Mouse (Mus musculus) liver, embryonic 15.5 days (tissue): Measurements from ENCODE around the gene Mmp17. TPM values are rescaled to one million over a fixed set of nuclear protein-coding genes. Genes with fewer than 3 reads are reported as not detected.
A peak's percentile ranks its signal among the peaks of the same experiment; 100 is the strongest.

ENCODE experiments used
- ATAC-seq: fragments of 200-750 bp; cut with Nextera tagmentation; 2 replicates; pipeline ENCODE4 v1.8.0; 2017; ENCODE audit warnings: moderate number of reproducible peaks, mild to moderate bottlenecking, moderate library complexity; ENCODE audit not compliant: insufficient read depth
- H3K27ac ChIP-seq: fragments of 300-500 bp; sonication (generic); replicated peaks from 2 replicates; pipeline ENCODE4 v1.5.1; 2015; ENCODE audit warnings: mild to moderate bottlenecking, inconsistent platforms
- H3K27me3 ChIP-seq: fragments of 300-500 bp; sonication (generic); 2 replicates; pipeline ENCODE4 v1.6.1; 2015; ENCODE audit warnings: mild to moderate bottlenecking, inconsistent platforms
- H3K36me3 ChIP-seq: fragments of 300-500 bp; sonication (generic); replicated peaks from 2 replicates; pipeline ENCODE4 v1.6.1; 2015; ENCODE audit warnings: moderate library complexity, mild to moderate bottlenecking, inconsistent platforms
- H3K4me1 ChIP-seq: fragments of 300-500 bp; sonication (generic); replicated peaks from 2 replicates; pipeline ENCODE4 v1.6.1; 2015; ENCODE audit warnings: inconsistent platforms
- H3K4me2 ChIP-seq: fragments of 300-500 bp; sonication (generic); 2 replicates; pipeline ENCODE4 v1.6.1; 2015; ENCODE audit warnings: moderate library complexity, mild to moderate bottlenecking, inconsistent platforms
- H3K4me3 ChIP-seq: fragments of 300-500 bp; sonication (generic); replicated peaks from 2 replicates; pipeline ENCODE4 v1.5.1; 2015; ENCODE audit warnings: mild to moderate bottlenecking, inconsistent platforms
- H3K9ac ChIP-seq: fragments of 300-500 bp; sonication (generic); 2 replicates; pipeline ENCODE4 v1.6.1; 2015; ENCODE audit warnings: moderate library complexity, mild to moderate bottlenecking, inconsistent platforms
- H3K9me3 ChIP-seq: fragments of 300-500 bp; sonication (generic); replicated peaks from 2 replicates; pipeline ENCODE4 v1.6.1; 2016; ENCODE audit warnings: inconsistent platforms
- WGBS: fragments of 180-500 bp; shearing (Covaris S2); methylation state at CpG from one replicate; pipeline ENCODE4 v1.1.7; 2015; ENCODE audit warnings: mixed read lengths; ENCODE audit not compliant: insufficient replicate concordance; 5-methylcytosine and 5-hydroxymethylcytosine counted together
- polyA plus RNA-seq: library from polyadenylated mRNA; unstranded; fragments of >200 nt; fragmentation: Nextera tagmentation; extraction: Ambion mirVana; gene quantifications from 2 replicates; pipeline ENCODE4 v1.2.1, GENCODE M21; 2015

Gene Mmp17
- polyA plus RNA-seq: 0.21 and 0.25 TPM in 2 replicates

DNA sequence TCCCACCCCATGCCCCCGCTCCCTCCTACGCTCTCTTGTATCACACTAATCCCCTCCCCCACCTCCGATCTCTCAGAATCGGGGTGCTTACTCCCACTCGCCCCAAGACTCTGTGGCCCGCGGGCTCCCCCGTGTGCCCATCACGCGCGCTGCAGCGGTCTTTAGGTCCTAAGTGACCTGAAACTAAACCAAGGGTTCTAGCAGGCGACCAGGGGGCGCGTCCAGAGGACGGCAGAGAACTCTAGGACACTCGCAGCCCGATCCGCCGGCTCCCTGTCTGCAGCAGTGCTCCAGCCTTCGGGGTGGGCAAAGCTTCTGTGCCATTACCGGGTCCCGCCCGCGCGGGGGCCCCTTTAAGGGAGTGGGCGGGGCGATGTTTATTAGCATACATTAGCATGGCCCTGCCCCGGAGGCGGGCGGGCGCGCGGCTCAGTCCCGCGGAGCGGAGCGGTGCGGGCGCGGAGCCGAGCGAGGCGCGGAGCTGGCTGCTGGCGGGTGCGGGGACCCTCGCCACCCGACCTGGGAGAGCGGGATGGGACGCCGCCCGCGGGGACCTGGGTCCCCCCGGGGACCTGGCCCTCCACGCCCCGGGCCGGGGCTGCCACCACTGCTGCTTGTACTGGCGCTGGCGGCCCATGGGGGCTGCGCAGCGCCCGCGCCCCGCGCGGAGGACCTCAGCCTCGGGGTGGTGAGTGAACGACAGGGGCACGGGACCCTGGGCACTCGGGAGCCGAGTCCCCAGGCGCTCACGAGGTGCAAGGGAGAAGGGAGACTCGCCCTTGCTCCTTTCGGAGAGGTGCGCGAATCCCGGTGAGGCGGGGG lies at the start of gene Mmp17:
Gene Mmp17 (plus strand): TSS at position 409 of the 822 bp plus-strand sequence.
- Histone ChIP-seq H3K4me1 (peaks cover 33% of the 10 kb centered on the region), H3K36me3 (no peaks in the 10 kb centered on the region), H3K27me3 (peaks cover 86% of the 10 kb centered on the region), H3K27ac (no peak within 1 kb of the TSS), H3K9ac (peak within 1 kb of the TSS; percentile 51; the same call in 1 of the 2 replicates), H3K4me2 (peak within 1 kb of the TSS; percentile 94), H3K9me3 (no peaks in the 10 kb centered on the region), H3K4me3 (peak within 1 kb of the TSS; percentile 64)
- WGBS: under 1% methylated on average over 80 of the region's 80 CpGs
- ATAC-seq: peak; percentile 87

DNA sequence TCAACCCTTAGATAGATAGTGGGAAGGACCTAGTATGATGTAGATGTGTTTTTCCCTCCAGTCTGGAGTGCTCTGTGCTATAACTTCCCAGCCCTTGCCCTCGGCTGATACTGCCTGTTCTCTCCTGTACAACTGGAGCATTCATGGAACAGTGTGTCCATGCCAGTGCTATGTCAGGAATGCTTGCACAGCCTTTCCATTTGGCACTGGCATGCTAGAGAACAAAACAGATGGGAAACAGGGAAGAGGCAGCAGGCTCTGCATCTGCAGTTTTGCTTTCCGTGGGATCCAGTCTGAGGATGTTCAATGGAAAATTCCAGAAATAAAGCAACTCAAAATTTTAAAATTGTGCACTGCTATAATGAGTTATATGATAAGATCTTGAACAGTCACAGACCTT lies 49.5 kb upstream of the Mmp17 start:
- no peak overlapping the region for H3K27ac ChIP-seq
- H3K4me2 ChIP-seq: no peak overlapping the region
- no peaks in the 10 kb centered on the region for H3K9me3 ChIP-seq
- no peak for ATAC-seq
- no peaks in the 10 kb centered on the region for H3K27me3 ChIP-seq
- H3K4me1 ChIP-seq: peaks cover 9% of the 10 kb centered on the region; the same call in 1 of the 2 replicates
- no peak overlapping the region for H3K4me3 ChIP-seq
- H3K36me3 ChIP-seq: peaks cover 80% of the 10 kb centered on the region
- WGBS: 78% methylated on average over 2 of the region's 2 CpGs
- no peak overlapping the region for H3K9ac ChIP-seq

DNA sequence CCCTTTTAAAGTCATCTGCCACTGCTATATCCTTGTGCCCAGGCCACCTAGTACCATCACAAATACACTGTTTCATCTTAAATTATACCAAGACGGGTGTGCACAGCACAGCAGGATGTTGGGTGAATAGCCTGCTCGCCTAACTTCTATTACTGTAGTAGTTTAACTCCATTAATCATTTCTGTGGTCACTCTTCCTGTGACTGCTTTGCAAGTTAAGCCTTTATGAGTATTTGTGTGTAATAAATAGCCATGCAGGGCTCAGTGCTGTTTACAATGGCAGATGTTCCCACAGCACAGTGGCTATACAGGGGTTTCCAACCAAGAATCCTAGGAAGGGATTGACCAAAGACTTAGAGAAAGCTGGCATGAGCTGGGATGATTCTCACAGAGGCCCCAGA lies 48.9 kb upstream of the Mmp17 start:
- Histone ChIP-seq H3K4me1 (peaks cover 9% of the 10 kb centered on the region; the same call in 1 of the 2 replicates), H3K9me3 (no peaks in the 10 kb centered on the region), H3K27me3 (no peaks in the 10 kb centered on the region), H3K9ac (no peak overlapping the region), H3K4me2 (no peak overlapping the region), H3K4me3 (no peak overlapping the region), H3K36me3 (peaks cover 80% of the 10 kb centered on the region), H3K27ac (no peak overlapping the region)
- ATAC-seq: no peak
- 71% methylated on average over 2 of the region's 2 CpGs for WGBS

DNA sequence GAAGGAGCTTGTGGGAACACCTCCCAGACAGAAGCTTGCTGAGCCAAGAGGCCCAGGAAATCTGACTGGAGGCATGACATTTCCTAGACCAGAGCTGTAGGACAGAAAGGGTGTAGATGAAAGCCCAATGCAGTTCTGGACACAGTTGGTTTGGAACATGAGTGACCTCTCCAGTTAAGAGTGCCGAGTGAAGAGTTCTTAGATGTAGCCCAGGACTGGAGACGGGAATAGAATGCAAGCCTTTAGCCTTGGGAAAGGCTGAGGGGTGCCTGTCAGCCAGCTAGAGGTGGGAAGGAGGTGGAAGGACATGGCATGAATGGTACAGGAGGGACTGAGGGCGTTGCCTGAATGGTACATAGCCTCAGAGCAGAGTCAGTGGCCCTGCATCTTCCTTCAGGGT lies 48.5 kb upstream of the Mmp17 start:
- no peak overlapping the region for H3K9ac ChIP-seq
- peaks cover 9% of the 10 kb centered on the region; the same call in 1 of the 2 replicates for H3K4me1 ChIP-seq
- no peak overlapping the region for H3K4me3 ChIP-seq
- no peak overlapping the region for H3K27ac ChIP-seq
- no peaks in the 10 kb centered on the region for H3K27me3 ChIP-seq
- H3K36me3 ChIP-seq: peaks cover 82% of the 10 kb centered on the region
- WGBS: 90% methylated on average over 3 of the region's 3 CpGs
- ATAC-seq: no peak
- no peaks in the 10 kb centered on the region for H3K9me3 ChIP-seq
- no peak overlapping the region for H3K4me2 ChIP-seq

DNA sequence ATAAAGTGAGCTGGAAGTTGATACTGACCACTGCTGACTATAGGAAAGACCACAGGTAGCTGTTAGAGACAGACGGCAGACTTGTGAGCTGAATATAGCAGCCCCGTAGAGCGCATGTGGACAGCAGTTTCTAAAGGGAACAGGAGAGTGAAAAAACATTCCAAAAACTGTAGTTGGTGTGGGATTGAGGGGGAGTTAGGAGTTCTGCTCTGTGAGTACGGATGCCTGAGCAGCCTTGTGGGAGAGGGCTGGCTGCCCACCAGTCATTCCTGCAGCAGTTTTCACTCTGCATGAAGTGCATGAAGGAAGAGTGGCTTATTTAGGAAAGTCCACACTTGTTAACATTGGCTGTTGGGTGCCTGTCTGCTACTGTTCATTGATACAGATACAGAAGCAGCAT lies 45.1 kb upstream of the Mmp17 start:
- H3K27me3 ChIP-seq: no peaks in the 10 kb centered on the region
- H3K36me3 ChIP-seq: peaks cover 84% of the 10 kb centered on the region
- H3K27ac ChIP-seq: no peak overlapping the region
- H3K4me3 ChIP-seq: no peak overlapping the region
- H3K4me1 ChIP-seq: peaks cover 9% of the 10 kb centered on the region; the same call in 1 of the 2 replicates
- 85% methylated on average over 4 of the region's 4 CpGs for WGBS
- no peaks in the 10 kb centered on the region for H3K9me3 ChIP-seq
- no peak for ATAC-seq
- no peak overlapping the region for H3K4me2 ChIP-seq
- H3K9ac ChIP-seq: no peak overlapping the region

DNA sequence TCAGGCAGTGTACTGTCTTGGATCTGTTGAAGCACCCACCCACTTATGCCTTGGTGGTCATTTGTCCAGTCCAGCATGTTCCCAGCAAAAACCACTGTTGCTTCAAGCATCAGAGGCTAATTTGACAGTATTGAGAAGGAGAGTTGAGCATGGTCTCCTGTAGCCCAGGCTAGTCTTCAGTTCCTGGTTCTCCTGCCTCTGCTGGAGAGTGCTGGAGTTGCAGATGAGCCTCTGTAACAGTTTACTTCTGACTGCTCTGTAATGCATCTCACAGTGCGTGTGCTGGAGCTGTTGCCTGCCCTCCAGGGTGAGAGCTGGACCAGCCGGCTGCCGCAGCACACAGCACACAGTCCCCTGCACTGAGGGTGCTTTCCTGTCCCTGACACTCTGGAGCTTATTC lies 41.7 kb upstream of the Mmp17 start:
- H3K27me3 ChIP-seq: no peaks in the 10 kb centered on the region
- no peak overlapping the region for H3K4me2 ChIP-seq
- H3K36me3 ChIP-seq: peaks cover 87% of the 10 kb centered on the region
- no peaks in the 10 kb centered on the region for H3K9me3 ChIP-seq
- no peak overlapping the region for H3K9ac ChIP-seq
- H3K4me3 ChIP-seq: no peak overlapping the region
- WGBS: 93% methylated on average over 3 of the region's 3 CpGs
- ATAC-seq: no peak
- no peak overlapping the region for H3K27ac ChIP-seq
- peaks cover 8% of the 10 kb centered on the region; the same call in 1 of the 2 replicates for H3K4me1 ChIP-seq

DNA sequence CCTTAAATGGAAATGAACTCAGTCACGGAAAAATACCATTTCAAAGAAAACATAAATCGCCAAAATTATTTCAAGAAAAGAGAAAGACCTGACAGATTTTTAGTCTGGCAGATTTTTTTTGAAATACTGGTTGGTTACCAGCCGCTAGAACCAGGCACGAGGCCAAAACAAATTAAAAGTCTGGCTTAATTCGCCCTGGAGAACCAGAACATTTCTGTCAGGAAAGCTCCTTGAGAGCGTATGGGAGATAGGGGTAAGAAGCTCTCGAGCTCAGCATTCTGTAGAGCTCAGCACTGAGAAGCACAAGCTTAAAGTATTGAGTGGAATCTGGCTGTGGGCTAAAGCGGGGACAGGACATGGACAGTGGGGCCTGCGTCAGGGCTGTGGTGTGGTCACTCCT lies 38.2 kb upstream of the Mmp17 start:
- no peak overlapping the region for H3K27ac ChIP-seq
- no peaks in the 10 kb centered on the region for H3K27me3 ChIP-seq
- H3K4me3 ChIP-seq: no peak overlapping the region
- H3K9ac ChIP-seq: no peak overlapping the region
- ATAC-seq: no peak
- 81% methylated on average over 9 of the region's 9 CpGs for WGBS
- no peaks in the 10 kb centered on the region for H3K9me3 ChIP-seq
- no peak overlapping the region for H3K4me2 ChIP-seq
- no peaks in the 10 kb centered on the region for H3K4me1 ChIP-seq
- peaks cover 99% of the 10 kb centered on the region for H3K36me3 ChIP-seq

DNA sequence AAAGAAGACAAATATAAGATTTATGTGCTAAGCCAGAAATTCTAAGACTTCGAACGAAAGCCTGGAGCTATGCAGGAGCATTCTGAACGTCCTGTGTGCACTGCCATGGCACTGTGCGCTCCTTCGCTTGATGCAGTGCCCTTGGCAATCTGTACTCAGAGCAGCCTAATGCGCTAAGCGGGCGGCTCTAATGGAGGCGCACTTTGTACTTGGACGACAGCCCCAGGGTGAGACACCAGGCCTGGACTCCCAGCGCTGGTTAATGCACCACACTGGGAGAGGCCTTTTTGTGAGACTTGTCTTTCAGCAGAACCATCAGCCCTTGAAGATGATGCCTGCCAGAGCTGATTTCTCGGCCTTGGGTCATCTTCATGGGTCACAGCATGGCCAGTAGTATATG lies 34.3 kb upstream of the Mmp17 start:
- Histone ChIP-seq H3K9me3 (no peaks in the 10 kb centered on the region), H3K27ac (no peak overlapping the region), H3K4me1 (no peaks in the 10 kb centered on the region), H3K36me3 (peaks cover 99% of the 10 kb centered on the region), H3K4me2 (no peak overlapping the region), H3K9ac (no peak overlapping the region), H3K4me3 (no peak overlapping the region), H3K27me3 (no peaks in the 10 kb centered on the region)
- no peak for ATAC-seq
- WGBS: 89% methylated on average over 12 of the region's 12 CpGs

DNA sequence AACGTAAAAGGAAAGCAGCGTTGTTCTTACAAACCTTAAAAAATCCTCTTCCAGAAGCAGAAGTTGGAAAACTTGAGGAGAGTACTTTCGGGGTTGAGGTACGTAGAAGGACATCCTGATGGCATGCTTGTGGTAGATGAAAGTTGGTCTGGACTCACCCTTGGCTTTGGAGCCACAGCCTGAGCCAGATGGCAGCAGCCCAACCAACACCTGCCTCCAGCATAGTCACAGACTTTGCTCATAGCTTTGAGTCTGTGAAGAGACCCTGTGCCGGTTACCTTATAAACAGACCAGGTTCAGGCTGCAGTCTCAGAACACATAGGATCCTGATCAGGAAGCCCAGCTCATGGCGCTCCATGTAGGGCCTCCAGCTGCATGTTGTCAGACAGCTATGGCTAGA lies 33.2 kb upstream of the Mmp17 start:
- no peak overlapping the region for H3K4me2 ChIP-seq
- no peaks in the 10 kb centered on the region for H3K27me3 ChIP-seq

DNA sequence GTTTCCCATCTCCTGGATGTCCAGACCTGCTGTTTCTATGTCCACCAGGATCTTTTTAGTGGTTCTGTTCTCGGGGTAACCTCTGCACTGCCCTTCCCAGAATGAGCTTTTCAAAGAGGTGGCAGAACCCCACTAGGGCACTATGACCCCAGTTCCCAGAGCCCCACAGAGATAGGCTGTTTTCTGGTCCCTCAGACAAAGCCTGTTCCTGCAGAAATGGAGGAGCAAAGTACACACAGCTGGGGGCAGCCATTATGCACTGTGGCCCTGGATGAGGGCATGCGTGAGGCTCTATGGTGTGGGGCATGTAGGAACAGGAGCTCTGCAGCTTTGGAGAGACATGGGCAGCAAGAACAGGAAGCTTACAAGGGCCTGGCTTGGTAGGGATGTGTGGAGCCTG lies 32.0 kb upstream of the Mmp17 start:
- 89% methylated on average over 2 of the region's 2 CpGs for WGBS
- Histone ChIP-seq H3K36me3 (peaks cover 100% of the 10 kb centered on the region), H3K9me3 (no peaks in the 10 kb centered on the region), H3K27ac (no peak overlapping the region), H3K4me2 (no peak overlapping the region), H3K27me3 (no peaks in the 10 kb centered on the region), H3K4me1 (no peaks in the 10 kb centered on the region), H3K4me3 (no peak overlapping the region), H3K9ac (no peak overlapping the region)
- ATAC-seq: no peak

More for the DNA sequence above, 33.2 kb upstream of the Mmp17 start:
- H3K36me3 ChIP-seq: peaks cover 100% of the 10 kb centered on the region
- ATAC-seq: no peak
- 89% methylated on average over 6 of the region's 6 CpGs for WGBS
- no peaks in the 10 kb centered on the region for H3K9me3 ChIP-seq
- H3K4me1 ChIP-seq: no peaks in the 10 kb centered on the region
- no peak overlapping the region for H3K9ac ChIP-seq
- no peak overlapping the region for H3K4me3 ChIP-seq
- no peak overlapping the region for H3K27ac ChIP-seq

- Histone ChIP-seq H3K4me2 (no peak overlapping the region), H3K9me3 (no peaks in the 10 kb centered on the region), H3K36me3 (peaks cover 98% of the 10 kb centered on the region), H3K4me3 (no peak overlapping the region), H3K27me3 (no peaks in the 10 kb centered on the region), H3K27ac (no peak overlapping the region), H3K9ac (no peak overlapping the region), H3K4me1 (no peaks in the 10 kb centered on the region)
- no peak for ATAC-seq
- WGBS: 81% methylated on average over 6 of the region's 6 CpGs
These were observed 30.3 kb upstream of the Mmp17 start for GRCm38 (mm10) chr5:129553642-129554041.
